Mouse (Mus musculus) adrenal gland, postnatal 10 days (tissue): ENCODE measurements at regions not wholly inside any gene's neighbourhood (a gene's known extent, or its start where the extent isn't known, plus 50 kb on each side); places are given as distances from the start of the nearest gene placed in this dataset.

Experiments used
- DNase-seq: peaks from one replicate; pipeline ENCODE4 v3.0.0; 2021; ENCODE audit warnings: mixed read lengths

DNA sequence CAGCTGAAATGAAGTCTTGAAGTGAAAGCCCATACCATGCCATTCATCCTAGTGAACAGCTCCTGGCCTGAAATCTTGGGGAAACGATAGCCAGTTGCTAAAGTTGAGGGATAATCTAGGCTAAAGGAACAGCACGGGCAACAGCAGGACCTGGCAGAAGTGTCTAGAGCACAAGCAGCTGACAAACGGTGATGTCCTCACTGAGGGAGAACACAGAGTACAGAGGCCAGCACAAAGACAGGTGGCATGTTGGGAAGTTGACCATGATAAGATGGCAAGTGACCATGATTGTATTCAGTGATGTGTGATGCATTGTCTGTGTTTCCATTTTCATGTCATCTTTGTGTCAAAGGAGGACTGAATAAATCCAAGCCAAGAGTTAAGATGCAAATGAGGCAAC, 212.4 kb upstream of the Ntm start:
- no peak for DNase-seq

DNA sequence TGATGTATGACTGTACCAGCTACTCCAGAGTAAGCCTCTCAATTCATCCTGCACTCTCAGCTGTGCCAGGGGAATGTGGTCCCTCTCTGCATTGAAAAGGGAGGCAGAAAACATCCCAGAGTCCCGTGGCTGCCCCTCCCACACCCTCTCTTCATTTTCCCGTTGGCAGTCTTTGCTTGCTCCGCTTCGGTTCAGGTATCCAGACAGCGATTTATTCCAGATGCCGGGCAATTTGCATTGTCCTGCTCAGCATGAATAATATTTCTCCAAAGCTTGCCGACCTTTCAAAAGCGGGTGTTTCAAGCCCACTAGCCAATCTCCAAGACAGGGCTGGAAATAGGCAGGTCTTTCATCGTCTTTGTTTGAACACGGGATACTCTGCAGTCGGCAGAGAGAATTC, 220.5 kb upstream of the Ntm start:
- no peak for DNase-seq

DNA sequence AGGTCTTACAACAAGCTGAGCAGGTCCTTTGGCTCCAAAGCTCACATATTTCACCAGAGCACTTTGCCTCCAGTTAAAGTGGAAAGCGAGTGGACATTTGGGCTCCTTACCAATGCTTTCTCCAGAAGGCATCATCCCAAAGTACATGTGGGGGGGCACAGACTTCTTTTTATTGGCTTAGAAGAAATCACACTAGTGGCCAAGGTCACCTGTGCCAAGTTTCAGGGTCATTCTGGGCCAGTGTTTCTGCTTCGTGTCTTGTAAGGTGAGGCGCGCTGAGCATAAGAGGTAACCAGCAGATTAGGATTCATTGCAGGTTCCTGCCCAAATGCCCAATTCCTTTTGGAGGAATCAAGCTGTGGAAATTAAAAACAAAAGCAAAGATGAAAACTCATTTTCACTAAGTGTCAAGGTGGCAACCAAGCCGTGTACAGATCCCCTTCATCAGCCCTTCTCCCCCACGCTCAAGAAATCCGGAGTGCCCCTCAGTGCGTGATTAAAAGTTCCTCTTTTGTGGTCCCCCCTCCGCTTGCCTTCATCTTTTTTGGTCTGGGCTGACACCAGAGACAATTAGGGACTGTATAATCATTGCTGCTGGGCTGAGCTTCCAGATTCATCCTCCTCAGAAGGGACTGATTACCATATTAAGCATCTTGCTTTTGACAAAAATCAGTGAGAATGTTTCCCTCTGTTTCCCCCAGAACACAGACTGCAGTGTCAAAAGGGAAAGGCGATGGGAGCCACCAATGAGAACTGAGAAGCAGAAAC, 222.2 kb upstream of the Ntm start:
- DNase-seq = no peak

DNA sequence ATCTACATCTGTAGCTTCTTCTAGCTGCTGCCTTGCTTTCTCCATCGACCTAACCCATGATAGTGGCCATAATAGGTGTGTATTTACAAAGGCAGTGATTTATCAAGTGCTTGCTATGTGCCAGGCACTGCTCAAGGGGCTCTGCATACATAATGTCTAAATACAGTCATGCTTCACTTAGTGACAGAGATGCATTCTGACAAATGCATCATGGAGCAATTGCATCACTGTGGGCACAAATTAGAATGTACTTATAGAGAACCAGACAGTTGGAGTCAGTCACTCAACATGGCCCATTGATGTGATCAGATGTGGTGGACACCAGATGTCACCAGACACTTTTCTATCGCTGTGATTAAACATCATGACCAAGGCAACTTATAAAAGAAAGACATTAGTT, 223.3 kb upstream of the Ntm start:
- no peak for DNase-seq

DNA sequence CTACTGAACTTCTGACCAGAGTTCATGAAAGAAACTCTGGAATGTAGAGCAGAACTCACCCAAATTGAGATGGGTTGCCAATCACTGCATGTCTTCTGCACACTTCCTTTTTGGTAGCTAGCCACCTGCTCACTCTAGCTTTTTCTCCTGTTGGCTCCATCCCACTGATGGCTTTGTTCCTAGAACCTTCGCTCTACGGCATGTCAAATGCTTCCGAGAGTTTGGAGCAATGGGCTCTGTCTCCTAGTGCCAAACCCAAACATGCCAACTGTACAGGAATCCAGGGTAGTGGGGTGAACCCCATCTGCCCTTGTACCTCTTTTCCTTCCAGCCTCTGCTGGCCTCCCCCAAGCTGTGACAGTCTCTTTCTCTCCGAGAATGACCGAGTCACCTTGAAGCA, 227.1 kb upstream of the Ntm start:
- DNase-seq = no peak

DNA sequence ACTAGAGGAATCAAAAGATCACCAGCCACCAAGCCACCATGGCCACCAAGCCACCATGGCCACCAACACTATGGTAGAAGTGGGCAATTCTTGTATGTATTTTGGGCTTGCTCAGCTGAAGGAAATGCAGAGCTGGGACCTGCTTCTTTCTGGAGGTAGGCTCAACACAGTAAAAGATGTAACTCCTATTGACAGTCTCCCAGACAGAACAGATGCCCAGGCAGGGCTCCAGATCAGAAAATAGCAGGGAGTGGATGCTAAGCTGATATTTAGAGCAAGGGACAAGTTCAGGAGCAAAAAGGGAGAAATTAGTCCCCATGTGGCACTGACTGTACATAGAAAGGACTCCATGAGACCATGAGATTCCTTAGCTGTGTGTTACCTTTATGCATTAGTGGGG, 228.2 kb upstream of the Ntm start:
- no peak for DNase-seq

DNA sequence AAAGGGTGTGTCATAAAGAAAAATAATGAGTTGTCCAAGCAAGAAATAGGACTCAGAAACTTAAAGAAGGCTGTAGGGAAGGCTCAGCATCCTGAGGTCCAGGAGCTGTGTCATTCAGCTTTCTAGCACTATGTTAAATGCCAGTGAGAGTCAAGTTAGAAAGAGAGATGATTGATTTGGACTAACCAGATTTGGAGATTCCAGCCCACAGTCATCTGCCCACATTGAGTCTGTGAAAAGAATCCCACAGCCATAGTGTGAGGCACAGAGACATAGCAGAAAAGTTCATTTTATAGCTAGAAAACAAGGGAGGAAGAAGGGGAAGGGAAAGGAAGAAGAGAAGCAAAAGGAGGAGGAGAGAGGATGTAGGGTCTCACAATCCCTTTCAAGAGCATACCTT, 229.0 kb upstream of the Ntm start:
- no peak for DNase-seq

DNA sequence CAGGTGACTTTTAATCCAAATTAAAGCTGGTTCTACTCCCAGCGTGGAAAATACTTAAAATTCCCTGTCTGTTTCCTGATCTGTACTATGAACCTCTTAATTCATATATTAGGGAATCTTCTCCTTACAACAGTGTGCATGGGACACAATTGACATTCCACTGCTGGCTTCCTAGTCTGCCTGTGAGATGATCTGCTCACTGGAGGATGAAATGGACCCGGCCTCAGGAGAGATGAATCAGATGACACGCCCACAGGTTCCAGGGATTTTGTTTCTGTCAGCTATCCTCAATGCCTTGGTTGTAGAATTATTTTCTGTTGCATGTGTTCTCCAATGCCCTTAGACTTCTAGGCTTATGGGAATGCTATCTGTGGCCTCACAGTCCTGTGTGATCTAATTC, 231.9 kb upstream of the Ntm start:
- no peak for DNase-seq

DNA sequence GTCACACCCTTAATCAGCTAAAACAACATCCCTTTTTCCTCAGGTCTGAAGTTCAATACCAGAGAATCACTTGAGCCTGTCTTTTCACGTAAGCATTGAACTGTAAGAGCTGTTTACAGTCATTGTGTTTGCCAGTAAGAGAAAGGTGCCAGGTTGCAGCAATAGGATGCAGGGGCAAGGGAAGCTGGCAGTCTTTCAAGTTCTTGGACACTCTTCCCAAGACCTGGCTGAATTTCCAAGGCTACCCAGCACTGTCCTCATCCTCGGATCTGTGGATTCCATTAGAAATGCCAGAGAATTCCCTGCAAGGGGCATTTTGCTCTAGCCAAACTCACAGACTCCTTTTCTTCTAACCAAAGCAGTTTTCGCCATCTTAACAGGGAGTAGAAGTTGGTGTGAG, 224.5 kb upstream of the Snx19 start:
- no peak for DNase-seq

DNA sequence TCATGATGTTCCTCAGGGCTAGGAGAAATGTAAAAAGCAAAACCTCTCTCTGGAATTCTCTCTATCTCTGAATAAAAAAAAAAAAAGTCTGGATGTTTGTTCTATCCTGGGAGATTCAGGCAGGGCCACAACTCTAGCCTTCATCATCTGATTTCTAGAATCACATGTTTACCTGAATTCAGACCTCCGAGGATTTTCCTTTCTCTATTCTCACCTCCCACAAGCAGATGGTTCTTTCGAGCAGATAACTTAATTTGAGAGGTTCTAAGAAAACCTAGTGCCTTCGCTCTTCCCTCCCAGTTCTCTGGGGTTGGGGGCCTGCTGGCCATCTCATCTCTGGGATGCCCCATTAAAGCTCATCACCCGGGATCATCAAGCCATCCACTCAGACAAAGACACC, 219.3 kb upstream of the Snx19 start:
- DNase-seq = no peak

DNA sequence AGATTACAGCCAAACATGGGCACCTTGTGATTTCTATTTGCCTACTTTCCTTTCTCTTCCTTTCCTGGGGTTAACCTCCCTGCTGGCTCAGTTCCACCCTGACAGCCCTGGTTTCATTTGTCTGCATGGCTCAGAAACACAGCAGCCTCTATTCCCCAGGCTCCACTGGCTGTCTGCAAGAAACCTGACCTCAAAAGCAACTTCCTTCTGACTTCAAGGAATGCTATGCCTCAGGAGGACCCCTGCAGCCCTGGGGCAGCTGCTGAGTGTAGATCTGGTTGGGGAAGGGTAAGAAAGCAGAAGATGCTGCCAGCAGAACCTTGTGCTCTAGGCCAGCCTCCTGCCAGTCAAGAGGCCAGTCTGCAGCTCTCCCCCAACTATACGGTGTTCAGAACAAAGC, 217.1 kb upstream of the Snx19 start:
- no peak for DNase-seq

DNA sequence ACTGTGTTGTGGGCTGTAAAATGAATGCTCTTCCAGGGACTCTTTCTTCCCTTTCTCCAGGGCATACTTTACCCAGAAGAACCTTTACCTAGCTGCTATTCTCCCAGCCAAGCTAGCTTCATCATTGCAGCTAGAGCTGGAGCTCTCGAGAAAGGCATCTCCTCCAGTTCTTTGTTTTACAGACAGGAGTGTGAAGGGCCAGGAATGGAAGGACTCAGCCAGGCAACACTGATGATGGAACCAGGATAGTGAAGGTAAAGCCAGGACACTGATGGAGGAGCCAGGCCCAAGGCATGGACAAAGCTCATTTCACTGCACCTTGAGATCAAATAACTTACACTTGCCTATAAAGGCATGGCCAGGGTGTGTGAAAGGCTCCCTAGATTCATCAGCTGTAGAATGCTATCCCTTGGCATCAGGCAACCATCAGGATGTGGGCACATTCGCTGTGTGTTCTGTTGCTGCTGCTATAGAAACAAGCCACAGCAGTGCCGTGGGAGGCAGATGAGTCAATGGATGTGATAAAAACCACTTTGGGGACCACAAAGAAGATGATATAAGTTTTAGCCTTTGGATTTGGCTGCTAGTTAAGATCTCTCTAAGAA, 214.3 kb upstream of the Snx19 start:
- DNase-seq = no peak

DNA sequence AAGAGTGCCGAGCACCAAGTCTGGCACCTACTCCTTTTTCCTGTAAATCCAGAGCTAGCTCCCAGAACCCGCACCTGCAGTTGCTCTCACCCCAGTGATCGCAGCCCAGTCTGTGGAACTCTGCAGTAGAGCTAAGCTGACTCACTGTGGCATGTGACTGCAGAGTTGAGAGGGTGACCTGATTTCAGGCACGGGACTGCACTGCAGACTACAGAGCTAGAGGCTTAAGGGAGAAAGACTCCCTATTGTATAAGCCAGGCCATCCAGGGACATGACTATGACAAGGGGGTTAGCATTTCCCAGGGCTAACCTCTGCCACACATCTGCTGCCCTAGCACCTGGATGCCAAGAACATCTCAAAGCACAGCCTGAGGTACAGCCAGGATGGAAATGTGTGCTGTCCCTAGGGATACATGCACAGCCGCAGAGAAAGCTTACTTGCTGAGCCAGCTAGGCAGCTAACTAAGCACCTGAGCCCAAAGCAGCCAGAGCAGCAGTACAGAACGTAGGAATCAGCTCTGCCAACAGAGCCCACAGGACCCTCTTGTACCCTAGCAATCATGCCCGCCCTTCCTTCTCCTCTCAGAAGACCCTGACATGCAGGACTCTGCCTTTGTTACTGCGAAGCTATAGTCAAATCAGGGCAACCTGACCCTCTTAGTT, 192.3 kb upstream of the Snx19 start:
- peak; percentile 2 for DNase-seq

DNA sequence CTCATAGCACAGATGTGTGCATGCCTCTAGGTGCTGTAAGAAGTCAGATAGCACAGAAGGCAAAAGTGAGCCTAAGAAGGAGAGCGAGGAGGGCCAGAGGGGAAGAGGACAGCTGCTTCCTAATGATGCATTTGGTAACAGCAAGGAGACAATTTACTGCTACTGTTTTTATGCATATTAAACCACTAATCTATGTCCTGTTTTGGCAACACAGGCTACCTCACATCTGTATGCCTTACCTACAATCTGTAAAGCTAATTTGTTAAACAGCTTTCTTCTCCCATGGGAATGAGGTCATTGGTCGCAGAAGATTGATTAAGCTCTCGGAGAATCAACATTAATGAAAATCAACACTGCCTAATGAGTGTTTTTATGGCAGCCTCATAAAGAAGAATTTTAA, 191.1 kb upstream of the Snx19 start:
- DNase-seq = no peak

DNA sequence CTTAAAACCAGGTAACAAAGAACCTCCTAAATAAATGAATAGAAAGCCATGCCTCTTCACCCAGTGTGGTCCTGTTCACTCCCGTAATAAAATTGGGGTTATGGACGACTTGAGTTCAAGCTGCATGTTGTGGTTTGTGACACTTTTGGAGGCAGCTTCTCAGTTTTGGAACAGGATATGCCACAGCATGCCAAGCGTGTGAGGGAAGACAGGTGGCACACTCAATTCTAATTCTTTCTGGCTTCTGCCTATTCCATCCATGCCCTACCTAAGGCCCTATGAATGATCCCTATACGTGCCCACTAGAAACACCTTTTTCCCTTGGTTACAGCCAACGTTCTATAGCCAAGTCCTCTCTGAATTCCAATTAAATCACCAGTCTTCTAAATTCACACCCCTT, 184.8 kb upstream of the Snx19 start:
- DNase-seq = no peak

DNA sequence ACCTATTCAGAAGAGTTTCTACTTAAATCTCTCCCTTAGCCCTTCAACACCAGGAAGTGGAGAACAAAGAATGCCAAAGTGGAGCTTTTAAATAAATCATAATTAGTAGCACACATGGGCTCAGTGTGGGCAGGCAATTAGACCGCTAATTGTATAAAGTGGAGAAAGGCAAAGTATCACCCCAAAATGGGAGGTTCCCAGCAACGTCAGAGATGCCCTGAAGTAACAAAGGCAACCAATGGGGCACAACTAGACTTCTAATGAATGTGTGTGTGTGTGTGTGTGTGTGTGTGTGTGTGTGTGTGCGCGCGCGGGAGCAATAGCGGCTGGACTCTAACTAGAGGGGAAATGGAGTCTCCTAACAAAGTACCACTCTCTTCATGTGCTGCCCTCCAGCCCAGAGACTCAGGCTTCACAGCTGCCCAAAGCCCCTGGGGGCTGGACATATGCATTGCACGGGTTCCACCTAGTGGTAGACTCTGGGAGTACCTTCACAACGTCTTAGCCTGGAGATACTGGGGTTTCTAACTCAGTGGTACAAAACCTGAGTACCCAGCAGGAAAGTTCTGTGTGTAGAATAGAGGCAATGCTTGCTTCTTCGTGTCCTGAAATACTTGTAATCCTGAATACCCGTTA, 162.3 kb upstream of the Snx19 start:
- peak; percentile 72 for DNase-seq

DNA sequence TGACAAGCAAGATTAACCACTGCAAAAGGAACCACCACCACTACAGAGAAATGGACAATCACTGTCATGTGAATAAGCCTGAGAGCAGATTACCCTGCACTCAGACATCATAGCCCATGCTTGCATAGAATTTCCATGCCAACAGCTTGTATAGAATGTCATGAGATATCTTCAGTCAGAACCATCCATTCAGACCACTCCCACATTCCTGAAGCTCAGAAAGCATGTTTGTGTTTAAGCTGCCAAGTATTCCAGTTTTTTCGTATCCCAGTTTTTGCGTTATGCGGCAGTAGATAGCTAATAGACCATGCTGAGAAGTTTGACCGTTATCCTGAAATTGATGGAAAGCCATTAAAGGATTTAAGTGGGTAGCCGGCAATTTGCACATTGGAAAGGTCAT, 155.8 kb upstream of the Snx19 start:
- no peak for DNase-seq

DNA sequence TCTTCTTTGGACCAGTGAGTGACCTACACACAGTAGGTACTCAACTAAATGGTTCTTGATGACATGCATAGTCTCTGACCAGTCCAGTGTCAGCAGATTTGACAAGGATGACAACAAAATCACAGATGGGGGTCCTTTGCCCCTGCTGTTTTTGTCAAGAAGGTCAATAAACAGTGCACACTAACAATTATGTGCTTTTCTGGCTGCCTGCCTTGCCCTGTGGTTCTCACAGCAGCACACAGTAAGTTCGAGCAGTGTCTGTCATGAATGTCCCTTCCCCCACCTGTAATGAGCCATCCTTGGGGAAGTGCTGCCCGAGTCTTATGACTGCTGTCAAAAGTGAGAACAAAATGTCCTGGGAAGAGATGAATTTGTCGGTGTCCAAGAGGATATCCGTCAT, 153.1 kb upstream of the Snx19 start:
- no peak for DNase-seq

DNA sequence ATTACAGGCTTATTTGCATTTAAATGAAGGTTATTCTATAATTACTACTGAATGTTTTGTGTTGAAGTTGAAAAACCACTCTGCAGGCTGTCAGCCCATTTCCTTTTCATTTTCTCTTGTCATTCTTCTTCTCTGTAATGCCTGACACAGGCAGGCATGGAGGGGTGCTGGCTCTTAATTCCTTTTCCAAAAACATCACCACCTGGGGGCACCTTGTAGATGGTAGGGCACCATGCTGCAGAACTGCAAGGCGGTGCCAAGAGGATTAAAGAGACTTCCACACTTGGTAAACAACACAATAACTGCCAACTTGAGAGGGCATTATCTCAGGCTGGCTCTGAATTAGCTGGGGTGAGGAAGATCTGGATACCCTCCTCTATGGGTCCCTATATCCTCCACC, 148.7 kb upstream of the Snx19 start:
- no peak for DNase-seq

DNA sequence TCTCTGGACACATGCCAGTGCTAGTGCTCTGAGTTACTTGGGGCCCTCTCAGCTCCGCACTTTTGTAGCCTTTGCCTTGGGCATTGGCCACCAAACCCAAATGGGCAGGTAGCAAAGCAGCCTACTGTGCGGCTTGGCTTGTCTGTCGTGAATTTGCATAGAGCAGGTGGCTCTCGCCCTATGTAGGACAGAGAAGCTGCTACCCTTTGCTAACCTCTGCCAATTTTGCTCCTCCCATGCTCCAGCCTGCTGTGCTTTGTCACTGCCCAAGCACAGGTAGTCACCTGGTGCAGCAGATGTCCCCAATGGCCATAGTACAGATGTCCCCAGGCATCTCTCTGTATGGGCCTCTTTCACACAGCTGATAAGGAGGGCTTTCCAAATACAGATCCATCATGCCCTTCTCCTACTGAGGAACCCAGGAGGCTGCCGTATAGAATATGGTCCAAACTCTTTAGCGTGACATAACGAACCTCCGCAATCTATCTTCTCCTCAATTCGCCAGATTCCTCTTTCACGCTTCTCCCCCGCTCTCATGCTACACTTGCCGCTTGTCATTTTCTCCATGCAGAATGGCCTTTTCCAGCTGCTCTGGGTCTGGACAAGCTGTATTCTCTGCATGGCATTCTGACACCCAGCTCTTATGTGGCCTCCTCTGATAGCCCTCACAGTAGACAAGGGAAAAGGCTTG, 143.7 kb upstream of the Snx19 start:
- no peak for DNase-seq

DNA sequence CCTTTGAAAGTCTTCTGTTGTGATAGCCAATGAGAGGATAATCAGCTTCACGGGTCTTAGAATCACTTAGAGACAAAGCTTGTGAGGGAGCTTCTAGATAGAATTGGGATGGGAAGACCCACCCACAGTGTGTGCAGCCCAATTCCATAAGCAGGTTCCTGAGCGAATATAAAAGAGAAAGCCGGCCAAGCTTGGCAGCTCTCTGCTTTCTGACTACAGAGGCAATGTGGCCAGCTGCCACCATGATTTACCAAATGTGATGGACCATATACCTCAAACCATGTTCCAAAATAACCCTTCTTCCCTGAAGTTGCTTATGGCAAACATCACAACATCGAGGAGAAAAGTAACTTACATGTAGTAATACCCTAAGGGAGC, 143.1 kb upstream of the Snx19 start:
- no peak for DNase-seq

DNA sequence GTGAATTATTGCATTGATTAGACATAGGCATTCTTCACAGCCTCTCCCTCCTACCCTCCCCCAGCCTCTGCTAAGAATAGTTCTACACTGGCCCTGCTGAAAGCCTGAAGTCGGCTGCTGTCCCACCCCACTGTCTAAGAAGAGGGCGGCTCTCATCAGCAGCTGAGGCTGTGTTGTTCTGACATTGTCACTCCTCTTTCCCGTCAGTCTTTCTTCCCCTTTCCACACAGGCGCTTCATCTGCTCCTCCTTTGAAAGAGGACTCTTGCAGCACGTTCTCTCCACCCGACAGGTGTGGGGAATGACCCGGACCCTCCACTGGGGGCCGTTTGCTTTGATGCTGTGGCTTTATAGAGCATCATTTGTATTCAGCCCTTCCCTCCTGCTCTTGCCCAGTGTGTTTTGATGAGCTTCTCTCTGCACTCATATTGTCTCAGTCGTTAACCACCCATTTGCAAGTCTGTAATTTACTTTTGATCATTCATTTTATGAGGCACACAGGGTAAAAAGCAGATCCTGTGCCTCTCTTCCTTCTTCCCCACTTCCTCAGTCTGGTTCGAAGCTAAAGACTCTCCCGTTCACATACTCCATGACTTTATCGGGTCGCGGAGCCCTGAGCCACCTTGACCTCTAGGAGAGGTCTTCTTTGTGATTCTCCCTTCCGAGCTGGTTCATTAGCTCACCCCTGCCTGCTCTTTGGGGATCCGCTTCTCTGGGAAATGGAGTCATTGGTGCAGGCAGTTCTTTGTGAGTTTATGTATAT, 142.2 kb upstream of the Snx19 start:
- DNase-seq = no peak
